Mouse (Mus musculus) right cerebral cortex, postnatal 10 days (tissue): ENCODE measurements at regions not wholly inside any gene's neighbourhood (a gene's known extent, or its start where the extent isn't known, plus 50 kb on each side); places are given as distances from the start of the nearest gene placed in this dataset.

ENCODE experiments used
- DNase-seq, 2 experiments: peaks; one replicate each; pipeline ENCODE4 v3.0.0; 2021; ENCODE audit warnings: low spot score in 2 of 2

GRCm38 (mm10) chr8:4934551-4934950 is 155.2 kb upstream of the Shcbp1 start:
- DNase-seq: no peak

GRCm38 (mm10) chr8:4934035-4934434 is 154.7 kb upstream of the Shcbp1 start:
- DNase-seq: no peak

- no peak for DNase-seq
Observed at GRCm38 (mm10) chr8:4916447-4916846, 137.1 kb upstream of the Shcbp1 start.

GRCm38 (mm10) chr8:4895046-4895445 is 115.7 kb upstream of the Shcbp1 start:
- DNase-seq: no peak

- peak; percentile 66 to 71 for DNase-seq
Observed at GRCm38 (mm10) chr8:4868761-4869160, 89.4 kb upstream of the Shcbp1 start.

- no peak for DNase-seq
Observed at GRCm38 (mm10) chr8:4839087-4839486, 59.7 kb upstream of the Shcbp1 start.

GRCm38 (mm10) chr8:4838527-4838926 is 59.2 kb upstream of the Shcbp1 start:
- no peak for DNase-seq

GRCm38 (mm10) chr8:4837719-4838118 is 58.4 kb upstream of the Shcbp1 start:
- no peak for DNase-seq

- DNase-seq: no peak
Observed at GRCm38 (mm10) chr8:4836651-4837050, 57.3 kb upstream of the Shcbp1 start.
